Mouse (Mus musculus) heart, postnatal 36 days (tissue): Measurements from ENCODE around the gene Npas4. TPM values are rescaled to one million over a fixed set of nuclear protein-coding genes. Genes with fewer than 3 reads are reported as not detected.
"Not testable (repeated sequence)": the region's sequence is repeated elsewhere in the genome, so short reads cannot be mapped to it uniquely, and the experiment has no call there.

Source experiments
- DNase-seq, 2 experiments: peaks; one replicate each; pipeline ENCODE4 v3.0.0; 2021 to 2022
- intact Hi-C: fragments of 180-260 bp; cut with DNase I; formaldehyde crosslinking; loops from one replicate; pipeline ENCODE4 v1.15.1; 2025
- total RNA-seq, 2 experiments: library from RNA; stranded (reverse); gene quantifications; 2 replicates each; pipeline ENCODE4 v1.2.3; 2021

The Npas4 gene
- total RNA-seq = not detected

GRCm38 (mm10) chr19:4990256-4990625, at the start of gene Npas4:
Gene Npas4 (minus strand): TSS chr19:4990316.
- intact Hi-C loops = loop anchor here (10.0 kb wide), 1 partner anchor 495 kb away; the partner anchor contains the start of gene 2010003K11Rik
- DNase-seq = no peak

GRCm38 (mm10) chr19:5039301-5040114, 49.4 kb upstream of the Npas4 start:
- intact Hi-C loops = no loop called here

GRCm38 (mm10) chr19:5038709-5039156, 48.6 kb upstream of the Npas4 start, which contains the start of the genes B4gat1 and AC124502.3:
Gene B4gat1 (plus strand): TSS chr19:5038826.
Gene AC124502.3 (plus strand): TSS chr19:5038891.
- intact Hi-C loops = no loop called here

More at GRCm38 (mm10) chr19:5039301-5040114, 49.4 kb upstream of the Npas4 start:
- DNase-seq = no peak

GRCm38 (mm10) chr19:5037678-5038571, 47.8 kb upstream of the Npas4 start:
- intact Hi-C loops = no loop called here
- DNase-seq = peak; percentile 84 to 88

More at GRCm38 (mm10) chr19:5038709-5039156, 48.6 kb upstream of the Npas4 start, which contains the start of the genes B4gat1 and AC124502.3:
- DNase-seq = peak; percentile 87 to 89

- DNase-seq = no peak
- intact Hi-C loops = no loop called here
These were observed 46.5 kb upstream of the Npas4 start for GRCm38 (mm10) chr19:5036577-5036976.

GRCm38 (mm10) chr19:5032686-5033085, 42.6 kb upstream of the Npas4 start:
- intact Hi-C loops = no loop called here

GRCm38 (mm10) chr19:5026111-5026510, 36.0 kb upstream of the Npas4 start:
- DNase-seq = no peak
- intact Hi-C loops = no loop called here

More at GRCm38 (mm10) chr19:5032686-5033085, 42.6 kb upstream of the Npas4 start:
- DNase-seq = no peak

- peak; percentile 88 to 90 for DNase-seq
- intact Hi-C loops = no loop called here
These were observed 33.7 kb upstream of the Npas4 start, which contains the start of gene Slc29a2 for GRCm38 (mm10) chr19:5023621-5024479. Gene Slc29a2 (plus strand): TSS chr19:5023860.

- DNase-seq = no peak
- intact Hi-C loops = no loop called here
These were observed 31.3 kb upstream of the Npas4 start for GRCm38 (mm10) chr19:5021416-5021815.

GRCm38 (mm10) chr19:5018191-5018590, 28.1 kb upstream of the Npas4 start:
- intact Hi-C loops = no loop called here
- DNase-seq = no peak

- intact Hi-C loops = no loop called here
- no peak for DNase-seq
These were observed 27.5 kb upstream of the Npas4 start for GRCm38 (mm10) chr19:5017611-5018010.

- DNase-seq = peak; percentile 57 to 76
- intact Hi-C loops = no loop called here
These were observed 26.7 kb upstream of the Npas4 start for GRCm38 (mm10) chr19:5016782-5017181.

GRCm38 (mm10) chr19:5016221-5016742, 26.2 kb upstream of the Npas4 start:
- DNase-seq = peak in 1 of 2 experiments; percentile 32
- intact Hi-C loops = no loop called here

- peak; percentile 22 to 28 for DNase-seq
- intact Hi-C loops = loop anchor here (1.0 kb wide), 1 partner anchor 58 kb away; no protein-coding TSS in a partner anchor
These were observed 24.9 kb upstream of the Npas4 start for GRCm38 (mm10) chr19:5014961-5015398.

- intact Hi-C loops = no loop called here
- no peak for DNase-seq
These were observed 23.0 kb upstream of the Npas4 start for GRCm38 (mm10) chr19:5013138-5013537.

GRCm38 (mm10) chr19:5004925-5005324, 14.8 kb upstream of the Npas4 start:
- intact Hi-C loops = no loop called here
- no peak for DNase-seq

- DNase-seq, intact Hi-C loops: not testable (repeated sequence)
These were observed 13.5 kb upstream of the Npas4 start for GRCm38 (mm10) chr19:5003644-5004043.

GRCm38 (mm10) chr19:5001666-5002406, 11.7 kb upstream of the Npas4 start:
- intact Hi-C loops = loop anchor here (1.0 to 2.0 kb wide), 3 partner anchors 9 to 247 kb away; no protein-coding TSS in a partner anchor

More at GRCm38 (mm10) chr19:5001666-5002406, 11.7 kb upstream of the Npas4 start:
- DNase-seq = peak; percentile 75 to 81
